Mouse (Mus musculus): ENCODE data around the gene Olfr770.
"Not testable (repeated sequence)": the region's sequence is repeated elsewhere in the genome, so short reads cannot be mapped to it uniquely, and the experiment has no call there.

Olfr770 gene

DNA sequence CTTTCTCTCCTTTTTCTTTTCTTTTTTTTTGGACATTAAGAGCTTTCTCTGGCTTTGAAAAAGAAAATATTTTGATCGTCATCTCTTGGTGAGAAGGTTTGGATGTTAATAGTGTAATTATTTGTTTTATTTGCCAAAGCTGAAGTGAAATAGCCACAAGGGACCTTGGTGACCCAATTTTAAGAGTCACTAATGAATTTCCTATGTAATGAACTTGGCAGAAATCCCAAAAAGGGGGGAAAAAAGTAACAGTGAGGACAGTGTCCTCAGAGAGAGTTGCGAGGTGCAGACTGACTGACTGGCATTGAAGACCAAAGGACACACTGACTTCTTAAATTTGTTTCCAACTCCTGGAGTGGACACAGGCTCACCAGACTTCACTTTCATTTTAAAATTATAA is at the start of gene Olfr770:
Gene Olfr770, minus strand, starts transcription at position 101 of the 400 bp plus-strand sequence.
- in situ Hi-C loops (cut with MboI, MseI) = no loop called here

DNA sequence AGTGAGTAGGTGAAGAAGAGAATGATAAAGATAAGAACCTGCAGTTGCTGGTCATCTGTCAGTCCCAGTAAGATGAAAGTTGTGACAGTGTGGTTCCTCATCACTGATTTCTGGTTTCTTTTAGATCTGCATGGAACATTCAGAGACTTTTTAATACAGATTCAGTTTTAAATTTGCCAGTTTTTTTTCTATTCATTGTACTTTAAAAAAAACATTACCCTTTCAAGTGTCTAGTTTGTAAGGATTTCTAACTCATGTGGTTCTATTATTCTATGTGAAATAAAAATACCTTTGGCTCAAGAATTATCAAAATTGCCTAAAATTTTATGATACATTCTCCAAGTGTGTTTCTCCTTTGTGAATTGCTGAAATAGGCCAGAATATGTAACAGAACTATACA is 48.5 kb upstream of the Olfr770 start, which contains the start of gene Olfr773:
Gene Olfr773, minus strand, starts transcription at position 101 of the 400 bp plus-strand sequence.
- in situ Hi-C loops (cut with MboI, MseI) = not testable (repeated sequence)

- in situ Hi-C loops (cut with MboI, MseI) = not testable (repeated sequence)
Measured at GRCm38 (mm10) chr10:129177821-129178220, 39.0 kb upstream of the Olfr770 start, which contains the start of gene Olfr772. Gene Olfr772, minus strand, starts transcription at chr10:129177921.

GRCm38 (mm10) chr10:129164651-129165050 is 25.9 kb upstream of the Olfr770 start, which contains the start of gene Olfr771:
Gene Olfr771, minus strand, starts transcription at chr10:129164751.
- in situ Hi-C loops (cut with MboI, MseI) = no loop called here

DNA sequence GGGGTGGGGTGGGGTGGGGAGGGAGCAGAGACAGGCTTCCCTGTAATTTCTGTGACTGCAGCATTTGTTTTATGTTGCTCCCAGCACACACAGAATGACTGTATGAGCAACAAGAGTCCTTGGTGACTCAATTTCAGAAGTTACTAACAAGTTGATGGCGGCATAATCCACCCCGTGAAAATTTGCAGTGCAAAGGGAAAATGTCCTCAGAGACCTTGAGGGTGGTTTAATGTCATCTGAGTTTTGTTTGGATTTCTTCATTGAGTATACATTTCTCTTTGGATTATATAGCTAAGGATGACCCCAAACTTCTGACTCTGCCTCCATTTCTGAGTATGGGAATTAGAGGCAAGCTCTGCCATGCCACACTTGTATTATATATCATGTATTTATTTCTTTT is 21.0 kb downstream of the Olfr770 start, which contains the start of gene Olfr769:
Gene Olfr769, minus strand, starts transcription at position 101 of the 400 bp plus-strand sequence.
- in situ Hi-C loops (cut with MboI, MseI) = no loop called here

- in situ Hi-C loops (cut with MboI, MseI) = no loop called here
Measured at GRCm38 (mm10) chr10:129115146-129115545, 23.7 kb downstream of the Olfr770 start.

GRCm38 (mm10) chr10:129101231-129101630 is 37.6 kb downstream of the Olfr770 start:
- in situ Hi-C loops (cut with MboI, MseI) = no loop called here

- in situ Hi-C loops (cut with MboI, MseI) = no loop called here
Measured at GRCm38 (mm10) chr10:129099275-129099674, 39.5 kb downstream of the Olfr770 start, which contains the start of gene Olfr768. Gene Olfr768, minus strand, starts transcription at chr10:129099375.

DNA sequence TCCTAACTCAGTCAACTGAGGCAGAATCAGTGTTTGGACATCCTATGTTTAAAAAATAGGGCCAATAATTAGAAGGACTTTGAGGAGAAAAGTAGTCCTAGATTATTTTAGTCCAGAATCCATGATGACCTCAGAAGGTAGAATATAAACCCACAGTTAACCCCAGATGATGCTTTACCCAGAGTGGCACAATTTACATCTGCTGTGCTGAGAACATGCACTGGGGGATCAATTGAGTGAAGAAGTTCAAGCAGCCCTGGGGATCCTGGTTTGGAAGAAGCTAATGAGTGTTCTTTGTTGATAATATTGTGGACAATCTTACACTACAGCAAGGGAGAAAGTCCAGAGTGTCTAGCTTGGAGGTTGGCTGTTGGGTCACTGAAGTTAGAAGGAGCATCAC is 56.0 kb downstream of the Olfr770 start, which contains the start of gene Olfr767:
Gene Olfr767, minus strand, starts transcription at position 101 of the 400 bp plus-strand sequence.
- in situ Hi-C loops (cut with MboI, MseI) = not testable (repeated sequence)
